Mouse (Mus musculus): Measurements from ENCODE around the gene Dennd4b. TPM values are rescaled to one million over a fixed set of nuclear protein-coding genes. Genes with fewer than 3 reads are reported as not detected.

Dennd4b gene
- polyA plus RNA-seq, 1 experiment from 2014 or later = 6.9 TPM

DNA sequence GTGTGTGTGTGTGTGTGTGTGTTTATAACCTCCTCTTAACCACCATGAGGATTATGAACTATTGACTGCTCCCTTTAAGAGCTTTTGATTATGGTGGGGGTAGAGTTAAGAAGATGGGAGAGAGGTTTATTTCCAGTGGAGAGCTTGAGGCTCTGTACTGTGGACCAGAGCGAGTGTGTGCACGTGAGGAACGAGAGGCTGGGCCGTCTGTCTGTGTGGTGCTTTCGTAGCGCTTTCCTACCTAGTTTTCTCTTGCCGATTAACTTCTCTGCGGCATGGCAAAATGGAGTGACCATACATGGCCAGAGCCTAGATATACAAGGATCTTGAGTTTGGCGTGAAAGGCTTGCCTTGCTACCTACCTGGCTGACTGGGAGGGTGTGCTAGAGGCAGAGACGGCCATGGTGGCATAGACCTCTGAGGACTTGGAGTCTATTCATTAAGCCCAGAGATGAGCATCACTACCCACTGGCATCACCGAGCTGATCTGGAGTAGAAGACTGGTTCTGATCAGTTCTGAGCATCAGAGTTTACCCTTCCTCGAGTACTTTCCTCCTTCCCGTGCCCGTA is 9.1 kb upstream of the Dennd4b start:
- Histone ChIP-seq H3K27ac (replicated peaks) (no peak overlapping the region), H3K4me1 (peaks cover 22% of the 10 kb centered on the region), H3K27me3 (ENCODE audit: low read depth, poor library complexity, severe bottlenecking) (no peaks in the 10 kb centered on the region), H3K4me3 (peak overlapping the region; percentile 90; the same call in 1 of the 2 replicates), H3K36me3 (peaks cover 54% of the 10 kb centered on the region), H3K9me3 (replicated peaks) (no peaks in the 10 kb centered on the region)
- 93% methylated on average over 14 of the region's 14 CpGs for WGBS
- DNase-seq (ENCODE audit: low spot score) = no peak

DNA sequence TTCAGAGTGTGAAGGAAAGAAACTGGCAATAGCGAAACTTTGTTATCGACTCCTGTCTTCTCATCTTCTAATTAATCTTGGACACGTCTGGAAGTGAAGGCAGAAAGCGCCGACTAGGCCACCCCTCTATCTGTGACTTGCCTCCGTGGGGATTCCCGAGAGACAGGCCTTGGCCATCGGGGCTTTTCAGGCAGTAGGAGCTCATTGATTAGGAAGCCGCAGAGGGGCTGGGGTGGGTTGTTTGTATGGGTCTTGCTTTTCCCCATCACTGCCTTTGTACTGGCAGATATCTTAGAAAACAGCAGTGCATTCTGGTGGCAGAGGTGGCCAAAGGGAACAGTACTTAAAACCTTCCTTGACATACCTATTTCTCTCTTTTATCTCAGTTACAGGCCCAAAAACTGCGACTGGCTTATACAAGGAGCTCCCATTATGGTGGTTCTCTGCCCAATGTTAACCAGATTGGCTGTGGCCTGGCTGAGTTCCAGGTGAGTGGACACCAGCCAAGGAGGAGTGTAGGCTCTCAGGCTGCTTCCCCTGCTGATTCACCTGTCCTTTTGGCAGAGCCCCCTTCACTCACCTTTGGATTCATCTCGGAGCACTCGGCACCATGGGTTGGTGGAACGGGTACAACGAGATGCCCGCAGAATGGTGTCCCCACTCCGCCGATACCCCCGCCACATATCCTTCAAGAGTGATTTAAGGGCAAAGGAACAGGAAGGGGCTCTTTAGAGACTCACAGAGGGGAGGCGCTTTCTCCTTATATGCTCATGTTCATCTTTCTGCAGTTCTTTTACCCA is 8.1 kb upstream of the Dennd4b start:
- 94% methylated on average over 19 of the region's 19 CpGs for WGBS
- peaks cover 54% of the 10 kb centered on the region for H3K36me3 ChIP-seq
- peaks cover 22% of the 10 kb centered on the region for H3K4me1 ChIP-seq

DNA sequence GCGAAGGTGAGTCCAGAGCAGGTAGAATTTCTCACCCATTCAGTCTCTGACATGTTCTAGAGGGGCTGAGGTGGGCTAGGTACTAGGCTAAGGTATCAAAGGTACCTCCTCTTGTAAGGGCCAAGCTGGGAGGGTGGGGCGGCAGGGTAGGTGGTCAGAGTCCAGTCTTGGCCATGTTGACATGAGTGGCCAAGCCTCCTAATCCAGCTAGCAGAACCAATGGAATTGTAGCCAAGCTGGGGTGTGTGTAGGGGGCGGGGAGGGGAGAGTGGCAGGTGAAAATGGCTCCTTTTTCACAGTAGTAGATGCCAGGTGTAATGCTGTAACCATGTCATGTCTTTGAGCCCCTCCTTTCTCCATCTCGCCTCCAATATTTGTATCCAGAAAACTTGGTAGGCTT is 6.5 kb upstream of the Dennd4b start:
- H3K27ac ChIP-seq (replicated peaks) = no peak overlapping the region
- peaks cover 70% of the 10 kb centered on the region for H3K36me3 ChIP-seq
- no peak for DNase-seq (ENCODE audit: low spot score)
- no peaks in the 10 kb centered on the region for H3K27me3 ChIP-seq (ENCODE audit: low read depth, poor library complexity, severe bottlenecking)
- no peaks in the 10 kb centered on the region for H3K9me3 ChIP-seq (replicated peaks)
- 93% methylated on average over 4 of the region's 4 CpGs for WGBS
- H3K4me3 ChIP-seq = no peak overlapping the region
- H3K4me1 ChIP-seq = peaks cover 19% of the 10 kb centered on the region

More for the DNA sequence above, 8.1 kb upstream of the Dennd4b start:
- no peaks in the 10 kb centered on the region for H3K27me3 ChIP-seq (ENCODE audit: low read depth, poor library complexity, severe bottlenecking)
- no peak for DNase-seq (ENCODE audit: low spot score)
- no peak overlapping the region for H3K4me3 ChIP-seq
- no peaks in the 10 kb centered on the region for H3K9me3 ChIP-seq (replicated peaks)
- no peak overlapping the region for H3K27ac ChIP-seq (replicated peaks)

DNA sequence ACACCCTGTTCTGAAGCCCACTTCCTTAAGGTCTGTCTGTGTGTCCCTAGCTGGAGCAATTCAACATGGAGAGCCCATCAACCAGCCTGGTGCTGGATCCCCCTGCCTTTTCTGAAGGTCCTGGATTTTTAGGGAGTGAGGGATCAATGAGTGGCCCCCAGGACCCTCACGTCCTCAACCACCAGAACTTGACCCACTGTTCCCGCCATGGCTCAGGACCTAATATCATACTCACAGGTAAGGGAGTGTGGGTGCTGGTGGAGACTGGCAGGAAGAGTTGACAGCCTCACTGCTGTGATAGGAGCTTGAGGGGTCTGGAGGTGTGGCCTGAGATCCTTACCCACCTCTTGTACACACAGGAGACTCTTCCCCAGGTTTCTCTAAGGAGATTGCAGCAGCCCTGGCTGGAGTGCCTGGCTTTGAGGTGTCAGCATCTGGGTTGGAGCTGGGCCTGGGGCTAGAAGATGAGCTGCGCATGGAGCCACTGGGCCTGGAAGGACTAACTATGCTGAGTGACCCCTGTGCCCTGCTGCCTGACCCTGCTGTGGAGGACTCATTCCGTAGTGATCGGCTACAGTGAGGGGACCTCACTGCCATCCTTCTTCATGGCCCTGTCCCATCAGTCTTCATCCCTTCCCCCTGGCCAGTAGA is 1.7 kb upstream of the Dennd4b start:
- Histone ChIP-seq H3K27ac (replicated peaks) (no peak overlapping the region), H3K36me3 (peaks cover 71% of the 10 kb centered on the region), H3K4me3 (no peak overlapping the region; the same call in 1 of the 2 replicates), H3K9me3 (replicated peaks) (no peaks in the 10 kb centered on the region), H3K27me3 (ENCODE audit: low read depth, poor library complexity, severe bottlenecking) (no peaks in the 10 kb centered on the region), H3K4me1 (peaks cover 30% of the 10 kb centered on the region)
- WGBS = 91% methylated on average over 5 of the region's 5 CpGs
- DNase-seq (ENCODE audit: low spot score) = no peak

DNA sequence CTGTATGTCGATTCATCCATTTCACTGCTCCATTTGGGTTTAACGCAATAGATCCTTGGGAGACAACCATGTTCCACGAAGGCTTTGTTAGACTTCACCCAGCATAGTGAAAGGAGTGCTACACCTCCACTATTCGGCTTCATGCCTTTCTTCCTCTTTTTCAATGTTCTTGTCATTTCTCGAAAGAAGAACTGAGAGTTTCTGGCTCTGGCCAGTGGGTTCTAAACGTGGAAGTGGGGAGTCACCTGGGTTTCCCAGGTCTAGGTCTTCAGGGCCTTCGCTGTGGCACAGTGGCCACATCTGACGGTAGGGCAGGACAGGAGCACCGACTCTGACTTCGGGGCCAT is 325 bp upstream of the Dennd4b start:
- Histone ChIP-seq H3K36me3 (peaks cover 69% of the 10 kb centered on the region), H3K27ac (replicated peaks) (peak overlapping the region; percentile 98), H3K4me3 (peak overlapping the region; percentile 91), H3K4me1 (peaks cover 30% of the 10 kb centered on the region), H3K27me3 (ENCODE audit: low read depth, poor library complexity, severe bottlenecking) (no peaks in the 10 kb centered on the region), H3K9me3 (replicated peaks) (no peaks in the 10 kb centered on the region)
- DNase-seq (ENCODE audit: low spot score) = peak; percentile 26
- WGBS = 38% methylated on average over 10 of the region's 10 CpGs

DNA sequence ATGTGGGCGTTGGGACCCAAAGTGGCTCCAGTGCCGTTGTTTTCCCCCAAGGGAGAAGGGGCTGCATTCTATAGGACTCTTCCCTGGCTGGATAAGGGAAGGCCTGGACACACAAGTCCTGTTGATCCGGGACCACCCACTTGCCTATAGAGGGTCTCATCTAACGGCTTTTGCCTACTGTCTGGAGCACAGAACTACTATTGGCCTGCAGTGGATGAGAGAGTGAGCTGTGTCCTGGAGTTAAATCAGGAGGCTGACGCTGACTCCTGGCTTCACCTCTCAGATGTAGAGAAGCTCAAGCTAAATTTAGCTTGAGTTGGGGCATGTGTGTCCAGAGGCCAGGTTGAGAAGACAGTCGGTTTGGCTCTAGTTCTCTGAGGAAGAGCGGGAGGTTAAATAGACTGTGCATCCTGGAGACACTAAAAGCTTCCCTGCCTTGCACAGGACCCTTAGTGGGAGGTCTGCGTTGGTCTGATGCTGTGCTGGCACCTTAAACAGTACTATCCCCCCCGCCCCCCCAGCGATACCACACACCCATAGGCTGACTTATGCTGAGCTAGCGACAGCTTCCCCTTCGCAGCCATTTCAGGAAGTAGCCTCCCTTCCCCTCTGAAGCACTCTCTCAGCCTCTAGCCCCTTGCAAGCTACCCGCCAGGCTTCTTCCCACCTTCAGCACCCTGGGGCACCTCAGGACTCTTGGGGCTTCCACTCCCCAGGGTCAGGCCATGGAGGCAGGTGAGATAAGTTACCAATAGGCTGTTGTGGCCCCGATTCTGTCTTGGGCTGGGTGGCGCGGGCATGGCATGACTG is 1.2 kb downstream of the Dennd4b start:
- H3K4me1 ChIP-seq = peaks cover 30% of the 10 kb centered on the region
- DNase-seq (ENCODE audit: low spot score) = no peak
- WGBS = 29% methylated on average over 16 of the region's 16 CpGs
- H3K9me3 ChIP-seq (replicated peaks) = no peaks in the 10 kb centered on the region
- H3K27me3 ChIP-seq (ENCODE audit: low read depth, poor library complexity, severe bottlenecking) = no peaks in the 10 kb centered on the region
- H3K36me3 ChIP-seq = peaks cover 69% of the 10 kb centered on the region
- peak overlapping the region; percentile 91 for H3K4me3 ChIP-seq
- peak overlapping the region; percentile 98 for H3K27ac ChIP-seq (replicated peaks)

DNA sequence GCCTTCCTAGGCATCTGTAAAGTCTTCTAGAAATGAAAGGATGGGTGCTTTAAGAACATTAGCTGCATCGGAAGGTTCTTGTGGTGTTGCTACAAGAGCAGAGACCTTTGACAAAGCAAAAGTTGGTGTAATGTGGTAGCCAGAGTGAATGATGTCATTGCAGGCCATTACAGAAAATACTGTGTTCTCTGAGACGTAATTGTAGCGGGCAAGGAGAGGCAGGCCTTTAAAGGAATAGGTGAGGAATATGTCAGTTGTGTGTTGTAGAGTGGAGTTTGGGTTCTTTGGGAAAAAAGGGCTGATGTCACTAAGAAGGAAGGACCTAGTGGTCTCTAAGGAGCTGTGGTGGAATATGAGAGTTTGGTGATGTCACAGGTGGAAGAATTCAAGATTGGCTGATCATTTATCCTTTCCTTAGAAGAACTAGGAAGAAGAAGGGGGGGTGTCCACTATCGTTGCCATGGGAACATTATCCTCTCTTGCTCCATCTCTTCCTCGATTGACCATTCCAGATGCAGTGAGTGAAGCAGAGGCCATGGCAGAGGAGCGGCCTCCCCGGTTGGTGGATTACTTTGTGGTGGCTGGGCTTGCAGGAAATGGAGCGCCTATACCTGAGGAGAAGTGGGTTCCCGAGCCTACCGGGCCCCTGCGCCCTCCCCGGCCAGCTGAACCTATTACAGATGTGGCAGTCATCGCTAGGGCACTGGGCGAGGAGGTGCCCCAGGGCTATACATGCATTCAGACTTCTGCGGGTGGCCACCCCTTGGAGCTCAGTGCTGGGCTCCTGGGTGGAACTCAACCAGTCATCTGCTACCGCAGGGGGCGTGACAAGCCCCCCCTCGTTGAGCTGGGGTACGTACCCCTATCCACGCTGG is 2.2 kb downstream of the Dennd4b start:
- peak overlapping the region; percentile 91; the same call in 1 of the 2 replicates for H3K4me3 ChIP-seq
- 92% methylated on average over 20 of the region's 20 CpGs for WGBS
- no peak for DNase-seq (ENCODE audit: low spot score)
- no peaks in the 10 kb centered on the region for H3K9me3 ChIP-seq (replicated peaks)
- H3K27ac ChIP-seq (replicated peaks) = peak overlapping the region; percentile 98
- H3K27me3 ChIP-seq (ENCODE audit: low read depth, poor library complexity, severe bottlenecking) = no peaks in the 10 kb centered on the region
- peaks cover 30% of the 10 kb centered on the region for H3K4me1 ChIP-seq
- H3K36me3 ChIP-seq = peaks cover 69% of the 10 kb centered on the region

DNA sequence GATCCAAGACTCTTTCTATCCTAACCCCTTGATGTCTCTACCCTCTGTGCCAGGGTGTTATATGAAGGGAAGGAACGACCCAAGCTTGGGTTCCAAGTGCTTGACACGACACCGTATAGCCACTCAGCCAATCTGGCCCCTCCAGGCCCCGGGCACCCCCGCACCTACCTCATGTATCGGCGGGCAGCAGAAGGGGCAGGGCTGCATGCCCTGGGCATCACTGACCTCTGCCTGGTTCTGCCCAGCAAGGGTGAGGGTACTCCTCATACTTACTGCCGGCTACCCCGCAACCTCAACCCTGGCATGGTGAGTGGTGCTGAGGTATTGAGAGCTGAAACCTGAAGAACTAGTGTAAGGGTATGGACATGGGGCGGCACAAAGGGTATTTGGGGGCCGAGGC is 3.2 kb downstream of the Dennd4b start:
- peaks cover 30% of the 10 kb centered on the region for H3K4me1 ChIP-seq
- no peak for DNase-seq (ENCODE audit: low spot score)
- peaks cover 69% of the 10 kb centered on the region for H3K36me3 ChIP-seq
- WGBS = 98% methylated on average over 11 of the region's 11 CpGs
- H3K27ac ChIP-seq (replicated peaks) = no peak overlapping the region
- no peaks in the 10 kb centered on the region for H3K9me3 ChIP-seq (replicated peaks)
- no peaks in the 10 kb centered on the region for H3K27me3 ChIP-seq (ENCODE audit: low read depth, poor library complexity, severe bottlenecking)
- H3K4me3 ChIP-seq = no peak overlapping the region

DNA sequence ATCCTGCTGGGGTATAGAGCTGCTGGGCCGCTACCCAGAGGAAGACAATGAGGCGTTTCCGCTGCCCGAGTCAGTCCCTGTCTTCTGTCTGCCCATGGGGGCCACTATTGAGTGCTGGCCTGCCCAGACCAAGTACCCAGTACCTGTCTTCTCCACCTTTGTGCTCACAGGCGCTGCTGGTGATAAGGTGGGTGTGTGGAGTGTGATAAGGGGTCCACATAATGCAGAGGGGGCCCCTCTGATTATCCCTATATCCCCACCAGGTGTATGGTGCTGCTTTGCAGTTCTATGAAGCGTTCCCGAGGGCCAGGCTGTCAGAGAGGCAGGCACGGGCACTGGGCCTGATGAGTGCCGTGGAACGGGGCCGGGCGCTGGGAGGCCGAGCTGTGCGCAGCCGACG is 4.0 kb downstream of the Dennd4b start:
- Histone ChIP-seq H3K4me1 (peaks cover 30% of the 10 kb centered on the region), H3K27me3 (ENCODE audit: low read depth, poor library complexity, severe bottlenecking) (no peaks in the 10 kb centered on the region), H3K36me3 (peaks cover 69% of the 10 kb centered on the region), H3K27ac (replicated peaks) (no peak overlapping the region), H3K9me3 (replicated peaks) (no peaks in the 10 kb centered on the region), H3K4me3 (no peak overlapping the region)
- no peak for DNase-seq (ENCODE audit: low spot score)
- WGBS = 87% methylated on average over 16 of the region's 16 CpGs

DNA sequence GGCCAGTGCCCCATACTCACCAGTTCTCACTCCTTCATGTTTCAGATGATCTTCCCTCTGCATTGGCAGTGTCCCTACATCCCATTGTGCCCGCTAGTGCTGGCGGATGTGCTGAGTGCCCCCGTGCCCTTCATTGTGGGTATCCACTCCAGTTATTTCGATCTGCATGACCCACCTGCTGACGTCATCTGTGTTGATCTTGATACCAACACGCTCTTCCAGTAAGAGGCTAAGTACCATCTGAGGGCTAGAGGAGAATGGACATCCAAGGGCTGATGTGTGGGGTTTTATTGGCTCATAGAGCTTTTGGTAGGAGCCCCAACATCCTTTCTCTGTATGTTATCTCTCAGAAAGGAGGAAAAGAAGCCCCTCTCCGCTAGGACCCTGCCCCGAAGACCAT is 5.8 kb downstream of the Dennd4b start:
- H3K27me3 ChIP-seq (ENCODE audit: low read depth, poor library complexity, severe bottlenecking) = no peaks in the 10 kb centered on the region
- WGBS = 93% methylated on average over 8 of the region's 8 CpGs
- no peaks in the 10 kb centered on the region for H3K9me3 ChIP-seq (replicated peaks)
- H3K36me3 ChIP-seq = peaks cover 84% of the 10 kb centered on the region
- no peak overlapping the region for H3K4me3 ChIP-seq
- no peak for DNase-seq (ENCODE audit: low spot score)
- peaks cover 18% of the 10 kb centered on the region for H3K4me1 ChIP-seq
- no peak overlapping the region for H3K27ac ChIP-seq (replicated peaks)

DNA sequence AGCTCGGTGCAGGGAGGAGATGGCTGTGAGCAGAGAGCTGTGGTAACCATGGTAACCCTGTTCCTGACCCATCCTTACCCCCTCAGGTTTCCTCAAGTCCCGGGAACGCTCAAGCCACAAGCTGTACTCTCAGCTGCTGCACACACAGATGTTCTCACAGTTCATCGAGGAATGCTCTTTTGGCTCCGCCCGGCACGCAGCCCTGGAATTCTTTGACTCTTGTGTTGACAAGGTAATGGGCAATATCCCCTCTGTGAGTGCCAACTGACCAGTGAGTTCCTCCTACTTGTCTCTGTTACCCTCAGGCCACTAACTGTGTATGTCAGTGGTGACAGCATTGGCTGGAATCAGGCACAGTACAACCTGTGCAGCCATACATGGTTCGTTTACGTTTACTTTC is 7.2 kb downstream of the Dennd4b start:
- Histone ChIP-seq H3K36me3 (peaks cover 98% of the 10 kb centered on the region), H3K4me3 (no peak overlapping the region), H3K4me1 (peaks cover 5% of the 10 kb centered on the region), H3K27ac (replicated peaks) (no peak overlapping the region), H3K9me3 (replicated peaks) (no peaks in the 10 kb centered on the region), H3K27me3 (ENCODE audit: low read depth, poor library complexity, severe bottlenecking) (no peaks in the 10 kb centered on the region)
- WGBS = 77% methylated on average over 9 of the region's 9 CpGs
- no peak for DNase-seq (ENCODE audit: low spot score)

DNA sequence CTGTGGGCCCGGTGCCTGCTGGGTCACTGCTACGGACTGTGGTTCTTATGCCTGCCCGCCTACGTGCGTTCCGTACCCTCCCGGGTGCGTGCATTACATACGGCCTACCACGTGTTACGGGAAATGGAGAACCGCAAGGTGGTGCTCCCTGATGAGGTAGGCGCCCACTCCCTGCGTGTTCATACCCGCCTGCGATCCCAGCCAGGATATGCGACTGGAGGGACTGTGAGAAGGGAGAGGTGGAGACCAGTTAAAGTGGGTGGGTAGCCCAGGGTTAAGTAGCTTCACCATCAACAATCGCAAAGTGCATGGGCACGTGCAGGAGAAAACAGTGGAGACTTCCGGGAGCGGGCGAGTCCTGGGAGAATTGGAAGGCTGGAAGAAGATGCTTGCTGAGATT is 8.9 kb downstream of the Dennd4b start:
- DNase-seq (ENCODE audit: low spot score) = no peak
- Histone ChIP-seq H3K36me3 (peaks cover 98% of the 10 kb centered on the region), H3K27ac (replicated peaks) (no peak overlapping the region), H3K27me3 (ENCODE audit: low read depth, poor library complexity, severe bottlenecking) (no peaks in the 10 kb centered on the region), H3K4me1 (no peaks in the 10 kb centered on the region), H3K9me3 (replicated peaks) (no peaks in the 10 kb centered on the region), H3K4me3 (no peak overlapping the region)
- WGBS = 94% methylated on average over 22 of the region's 22 CpGs
